Mouse (Mus musculus) testis, adult 2 months (tissue): ENCODE measurements around the gene Rnf130.

ENCODE experiments used
- CTCF ChIP-seq: fragments of 200-500 bp; IDR thresholded peaks from 2 replicates; pipeline ENCODE4 v1.5.1; 2012; ENCODE audit warnings: low read depth, mild to moderate bottlenecking, inconsistent platforms, low read length, moderate library complexity; ENCODE audit not compliant: control insufficient read depth, insufficient read depth, insufficient replicate concordance
- POLR2A ChIP-seq: fragments of 200-500 bp; IDR thresholded peaks from 2 replicates; pipeline ENCODE4 v1.6.1; 2012; ENCODE audit warnings: low read depth, mild to moderate bottlenecking, inconsistent platforms, low read length, moderate library complexity; ENCODE audit not compliant: control insufficient read depth

DNA sequence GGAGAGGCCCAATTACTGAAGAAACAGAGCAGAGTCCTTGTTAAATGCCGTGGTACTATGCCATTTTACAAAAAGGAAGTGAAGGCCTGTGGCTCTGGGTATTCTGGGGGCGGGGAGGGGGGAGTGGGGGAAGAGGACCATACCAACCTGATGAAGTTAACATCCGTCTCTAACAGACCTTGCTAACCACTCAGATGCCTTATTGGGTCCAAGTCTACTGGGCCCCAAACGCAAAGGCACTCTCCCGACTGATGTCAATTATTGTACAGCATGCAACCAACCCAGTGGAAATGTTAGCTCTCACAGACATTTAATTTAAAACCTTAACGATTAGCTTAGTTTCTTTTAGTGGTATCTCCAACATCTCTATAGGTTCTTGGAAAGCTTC is 707 bp upstream of the Rnf130 start:
- TF ChIP-seq CTCF (no peak), POLR2A (no peak)
